Mouse (Mus musculus) embryo, embryonic 10 days (tissue): ENCODE data around the gene Bdkrb2.

Experiments
- DNase-seq: peaks from one replicate; pipeline ENCODE4 v3.0.0-alpha.2; 2015; ENCODE audit warnings: low spot score

Gene Bdkrb2

DNA sequence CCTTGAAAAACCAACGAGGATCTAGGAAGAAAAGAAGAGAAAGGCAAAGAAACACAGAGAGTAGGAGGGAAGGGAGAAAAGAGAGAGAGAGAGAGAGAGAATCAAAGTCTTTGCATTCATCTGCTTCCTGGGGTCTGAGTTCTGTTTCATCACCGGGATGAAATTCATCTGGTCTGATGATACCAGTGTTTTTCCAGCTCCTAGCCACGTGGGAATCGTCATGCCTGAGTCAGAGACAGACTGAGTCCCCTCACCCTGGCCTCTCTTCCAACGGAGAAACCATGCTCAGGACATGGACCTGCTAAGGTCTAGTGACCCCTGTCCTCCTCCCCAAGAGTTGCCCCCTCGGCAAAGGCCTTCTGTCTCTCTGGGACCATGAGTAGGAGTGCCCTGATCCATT lies 16.5 kb upstream of the Bdkrb2 start:
- no peak for DNase-seq

GRCm38 (mm10) chr12:105547151-105547550 lies 15.9 kb upstream of the Bdkrb2 start:
- DNase-seq, result no peak

- no peak for DNase-seq
Observed at GRCm38 (mm10) chr12:105548001-105548400, 15.0 kb upstream of the Bdkrb2 start.

DNA sequence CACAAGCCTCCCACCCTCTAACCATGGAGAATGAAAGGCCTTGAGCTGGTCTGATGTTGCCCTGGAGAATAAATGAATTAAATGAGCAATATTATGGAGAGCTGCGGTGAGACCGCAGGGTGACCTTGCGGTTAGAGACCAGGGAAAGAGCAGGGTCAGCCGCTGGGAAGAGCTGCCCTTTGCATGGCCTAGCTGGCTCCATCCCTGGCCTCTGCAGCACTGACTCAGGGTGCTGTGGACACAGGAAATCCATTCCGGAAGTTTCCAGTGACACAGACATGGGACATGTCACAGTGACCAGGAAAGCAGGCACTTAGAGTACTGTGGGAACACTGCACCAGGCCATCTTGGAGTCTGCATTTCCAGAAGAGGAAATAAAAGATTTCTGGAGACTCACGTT lies 14.1 kb upstream of the Bdkrb2 start:
- DNase-seq, result no peak

DNA sequence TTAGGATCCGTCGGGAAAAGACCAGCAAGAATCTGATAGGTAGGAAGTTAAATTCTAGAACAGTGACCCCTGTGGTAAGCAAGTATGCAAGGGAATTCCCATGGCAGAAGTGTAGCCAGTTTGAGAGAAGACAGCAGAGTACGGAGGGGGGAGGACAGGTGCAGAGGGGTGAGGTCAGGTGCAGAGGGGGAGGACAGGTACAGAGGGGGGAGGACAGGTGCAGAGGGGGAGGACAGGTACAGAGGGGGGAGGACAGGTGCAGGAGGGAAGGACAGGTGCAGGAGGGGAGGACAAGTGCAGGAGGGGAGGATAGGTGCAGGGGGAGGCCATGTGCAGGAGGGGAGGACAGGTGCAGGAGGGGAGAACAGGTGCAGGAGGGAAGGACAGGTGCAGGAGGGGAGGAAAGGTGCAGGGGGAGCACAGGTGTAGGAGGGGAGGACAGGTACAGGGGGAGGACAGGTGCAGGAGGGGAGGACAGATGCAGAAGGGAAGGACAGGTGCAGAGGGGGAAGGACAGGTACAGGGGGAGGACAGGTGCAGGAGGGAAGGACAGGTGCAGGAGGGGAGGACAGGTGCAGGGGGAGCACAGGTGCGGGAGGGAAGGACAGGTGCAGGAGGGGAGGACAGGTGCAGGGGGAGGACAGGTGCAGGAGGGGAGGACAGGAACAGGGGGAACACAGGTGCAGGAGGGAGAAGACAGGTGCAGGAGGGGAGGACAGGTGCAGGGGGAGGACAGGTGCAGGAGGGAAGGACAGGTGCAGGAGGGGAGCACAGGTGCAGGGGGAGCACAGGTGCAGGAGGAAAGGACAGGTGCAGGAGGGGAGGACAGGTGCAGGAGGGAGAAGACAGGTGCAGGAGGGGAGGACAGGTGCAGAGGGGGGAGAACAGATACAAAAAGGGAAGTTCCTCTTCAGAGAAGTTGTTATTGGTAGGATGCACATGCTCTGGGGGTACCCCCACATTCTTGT lies 12.9 kb upstream of the Bdkrb2 start:
- DNase-seq, result no peak

DNA sequence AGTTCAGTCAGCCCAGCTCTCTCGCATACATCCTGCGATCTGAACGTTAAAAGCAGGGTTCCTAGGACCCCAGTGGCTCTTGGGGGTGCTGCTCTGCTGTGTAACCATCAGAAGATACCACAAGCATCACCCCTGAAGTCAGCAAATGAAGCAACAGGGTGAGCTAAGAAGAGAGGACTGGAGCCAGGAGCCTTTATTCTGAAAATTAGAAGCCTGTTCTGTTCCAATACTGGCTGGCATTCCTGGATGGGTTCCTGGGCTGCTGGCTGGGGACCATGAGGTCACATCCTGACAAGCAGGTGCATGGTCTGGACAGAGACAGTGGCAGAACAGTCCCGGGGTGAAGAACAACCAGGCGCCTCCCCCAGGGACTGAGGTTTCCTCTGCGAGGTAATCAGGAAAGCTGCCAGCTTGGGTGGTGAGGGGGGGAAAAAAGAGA lies 11.5 kb upstream of the Bdkrb2 start:
- no peak for DNase-seq

- no peak for DNase-seq
Observed at GRCm38 (mm10) chr12:105554151-105554772, 8.8 kb upstream of the Bdkrb2 start.

DNA sequence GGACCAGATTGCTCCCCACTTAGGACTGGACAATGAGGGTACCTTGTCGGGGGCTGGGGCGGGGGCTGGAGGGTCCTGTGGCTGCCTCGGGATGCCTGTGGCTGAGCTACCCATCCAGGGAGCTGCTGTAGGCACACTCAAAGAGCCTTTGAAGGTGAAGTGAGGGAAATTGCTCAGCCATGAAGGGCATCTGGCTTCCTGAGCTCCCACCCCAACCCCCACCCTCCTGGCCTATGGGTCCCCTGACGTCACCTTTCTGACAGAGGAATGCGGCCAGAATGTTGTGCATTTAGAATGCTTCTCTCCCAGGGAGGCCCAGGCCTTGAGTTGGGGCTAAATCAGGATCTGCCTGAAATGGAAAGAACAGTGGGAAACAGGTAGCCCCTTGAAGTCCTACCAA lies 7.9 kb upstream of the Bdkrb2 start:
- DNase-seq, result peak; percentile 24

GRCm38 (mm10) chr12:105557250-105557925 lies 5.6 kb upstream of the Bdkrb2 start:
- DNase-seq, result no peak

- DNase-seq, result no peak
Observed at GRCm38 (mm10) chr12:105561007-105561534, 2.0 kb upstream of the Bdkrb2 start.

- no peak for DNase-seq
Observed at GRCm38 (mm10) chr12:105562056-105562820, 788 bp upstream of the Bdkrb2 start.

- DNase-seq, result peak; percentile 21
Observed at GRCm38 (mm10) chr12:105563726-105564275, 775 bp downstream of the Bdkrb2 start.

GRCm38 (mm10) chr12:105565221-105565620 lies 2.2 kb downstream of the Bdkrb2 start:
- DNase-seq, result no peak

DNA sequence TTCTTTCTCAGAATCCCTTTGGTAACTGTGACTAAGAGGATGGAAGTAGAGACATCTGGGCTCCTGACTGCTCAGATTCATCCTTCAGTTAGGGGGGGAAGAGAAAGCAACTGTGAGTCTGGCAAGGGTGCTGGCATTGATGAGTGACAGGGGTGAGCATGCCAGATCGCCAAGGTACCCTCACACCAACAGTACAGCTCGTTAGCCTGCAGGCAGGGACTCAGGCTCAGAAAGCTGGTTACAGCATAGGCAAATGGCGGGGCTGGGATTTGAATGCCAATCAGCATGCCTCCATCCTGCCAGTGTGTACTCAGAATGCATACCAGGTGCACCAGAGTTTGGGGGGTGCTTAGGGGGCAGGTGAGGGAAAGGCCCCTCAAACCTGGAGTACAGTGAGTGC lies 8.8 kb downstream of the Bdkrb2 start:
- no peak for DNase-seq

DNA sequence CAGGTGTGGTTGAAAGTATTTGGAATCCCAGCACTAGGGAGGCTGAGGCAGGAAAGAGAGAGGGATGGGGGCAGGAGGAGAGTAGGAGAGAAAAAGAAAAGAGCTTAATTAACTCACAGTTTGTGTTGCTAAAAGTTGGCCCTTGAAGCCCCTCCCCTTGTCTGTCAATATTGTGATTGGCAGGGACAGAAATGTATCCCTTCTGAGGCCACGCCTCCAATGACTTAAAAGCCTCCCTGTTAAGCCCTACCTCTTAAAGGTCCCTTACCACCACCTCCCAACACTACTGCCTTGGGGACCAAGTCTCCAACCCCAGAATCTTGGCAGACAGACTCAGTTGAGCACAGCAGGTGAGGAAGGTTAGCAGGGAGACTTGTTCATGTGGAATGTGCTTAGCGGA lies 9.6 kb downstream of the Bdkrb2 start:
- no peak for DNase-seq

- no peak for DNase-seq
Observed at GRCm38 (mm10) chr12:105574356-105574755, 11.3 kb downstream of the Bdkrb2 start.

DNA sequence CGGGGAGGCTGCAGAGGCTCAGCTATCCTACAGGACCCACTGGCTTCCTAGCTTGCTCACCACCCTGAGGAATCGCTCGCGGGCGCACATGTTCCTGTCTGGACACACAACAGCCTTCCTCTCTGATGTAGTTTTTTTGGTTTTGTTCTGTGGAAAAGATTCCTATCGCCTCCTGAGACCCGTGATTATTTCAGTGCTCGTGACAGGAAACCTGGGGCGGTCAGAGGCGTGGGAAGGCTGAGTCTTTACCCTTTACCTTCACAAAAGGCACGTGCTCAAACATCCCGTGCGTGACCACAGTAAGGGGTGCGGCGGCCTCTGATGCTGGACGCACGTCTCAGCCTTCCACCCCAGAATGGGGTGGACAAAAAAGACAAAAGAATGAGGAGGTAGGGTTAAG lies 17.5 kb downstream of the Bdkrb2 start:
- DNase-seq, result no peak

DNA sequence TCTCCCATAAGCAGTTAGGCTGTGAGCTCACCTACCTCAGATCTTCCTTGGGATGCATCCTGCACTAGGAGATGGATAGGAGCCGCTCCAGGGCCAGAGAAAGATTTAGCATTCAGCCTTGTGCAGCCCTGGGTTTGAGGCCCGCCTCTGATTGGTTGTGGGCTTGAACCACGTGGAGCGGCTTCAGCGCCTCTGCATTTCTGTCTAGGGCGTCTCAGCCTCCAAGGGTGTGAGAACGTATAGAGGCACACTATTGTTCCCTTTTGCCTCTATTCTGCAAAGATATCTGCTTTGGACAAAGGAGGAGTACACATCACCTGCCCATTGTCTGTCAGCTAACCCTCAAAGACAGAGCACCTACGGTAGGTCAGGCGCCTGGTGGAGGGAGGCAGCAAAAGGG lies 19.5 kb downstream of the Bdkrb2 start:
- DNase-seq, result no peak

DNA sequence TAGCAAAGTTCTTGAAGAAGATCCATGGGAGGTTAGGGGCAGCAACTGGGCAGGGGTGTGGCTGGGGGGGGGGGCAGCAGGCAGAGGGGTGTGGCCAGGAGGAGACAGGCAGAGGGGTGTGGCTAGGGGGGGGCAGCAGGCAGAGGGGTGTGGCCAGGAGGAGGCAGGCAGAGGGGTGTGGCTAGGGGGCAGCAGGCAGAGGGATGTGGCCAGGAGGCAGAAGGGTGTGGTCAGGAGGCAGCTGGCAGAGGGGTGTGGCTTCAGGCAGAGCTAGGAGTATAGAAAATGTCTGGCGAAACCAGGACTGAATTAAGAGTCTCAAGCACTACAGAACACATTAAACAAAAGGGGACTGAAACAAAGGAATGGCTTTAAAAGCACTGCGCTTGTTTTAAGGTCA lies 20.5 kb downstream of the Bdkrb2 start:
- peak; percentile 49 for DNase-seq

DNA sequence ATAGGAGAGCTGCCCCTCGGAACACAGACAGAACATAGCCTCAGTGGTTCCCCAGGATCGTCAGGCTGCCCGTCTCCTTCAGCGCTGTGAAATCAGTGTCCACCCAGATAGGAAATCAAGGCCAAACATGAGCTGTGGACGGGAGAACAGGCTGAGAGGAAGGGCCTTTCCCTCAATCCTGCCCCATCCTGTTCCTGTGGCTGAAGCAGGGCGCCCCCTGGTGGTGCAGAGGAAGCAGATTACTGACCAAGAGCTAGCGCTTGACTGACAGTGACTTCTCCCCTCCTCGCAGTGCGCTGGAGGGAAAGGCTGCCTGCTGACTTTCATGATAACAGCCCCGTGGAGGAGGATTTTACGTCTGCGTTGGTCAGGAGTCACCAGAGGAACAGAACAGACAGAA lies 21.8 kb downstream of the Bdkrb2 start:
- DNase-seq, result peak; percentile 87

DNA sequence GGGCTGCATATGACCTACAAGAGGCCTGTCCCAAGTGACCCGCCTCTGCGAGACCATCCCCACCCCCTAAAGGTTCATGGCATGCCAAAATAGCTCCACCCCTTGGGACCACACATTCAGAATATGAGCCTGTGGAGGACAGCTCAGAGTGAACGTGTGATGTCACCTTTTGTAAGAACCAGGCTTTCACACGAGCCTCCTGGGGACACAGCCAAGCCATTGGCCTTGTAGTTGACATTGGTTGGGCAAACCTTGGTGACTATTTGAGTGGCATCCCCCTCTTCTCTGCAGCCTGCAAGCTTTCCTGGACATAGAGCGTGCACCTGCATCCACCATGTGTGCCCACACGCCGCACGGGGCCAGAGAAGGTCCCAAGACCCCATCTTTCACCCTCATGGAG lies 24.5 kb downstream of the Bdkrb2 start:
- no peak for DNase-seq
